Mouse (Mus musculus) A20 (cell line): ENCODE data around the gene Arf6.
"Not testable (repeated sequence)": the region's sequence is repeated elsewhere in the genome, so short reads cannot be mapped to it uniquely, and the experiment has no call there.

Experiments used
- DNase-seq: peaks from one replicate; pipeline ENCODE4 v3.0.0-alpha.2; 2011; ENCODE audit warnings: low read depth, low spot score

The Arf6 gene

GRCm38 (mm10) chr12:69373850-69374766 is 2.2 kb downstream of the Arf6 start:
- peak; percentile 56 for DNase-seq

- DNase-seq, result no peak
These were observed 4.2 kb downstream of the Arf6 start for GRCm38 (mm10) chr12:69376132-69376531.

- no peak for DNase-seq
These were observed 5.2 kb downstream of the Arf6 start for GRCm38 (mm10) chr12:69377188-69377587.

- DNase-seq, result not testable (repeated sequence)
These were observed 5.7 kb downstream of the Arf6 start for GRCm38 (mm10) chr12:69377636-69378035.

GRCm38 (mm10) chr12:69378558-69379454 is 6.9 kb downstream of the Arf6 start:
- peak; percentile 34 for DNase-seq

- DNase-seq, result no peak
These were observed 10.9 kb downstream of the Arf6 start for GRCm38 (mm10) chr12:69382880-69383279.

- DNase-seq, result no peak
These were observed 12.7 kb downstream of the Arf6 start for GRCm38 (mm10) chr12:69384606-69385005.

GRCm38 (mm10) chr12:69385542-69386280 is 13.8 kb downstream of the Arf6 start:
- DNase-seq, result peak; percentile 58

- not testable (repeated sequence) for DNase-seq
These were observed 14.4 kb downstream of the Arf6 start for GRCm38 (mm10) chr12:69386281-69386732.

GRCm38 (mm10) chr12:69388321-69388869 is 16.4 kb downstream of the Arf6 start:
- no peak for DNase-seq

GRCm38 (mm10) chr12:69389273-69389938 is 17.5 kb downstream of the Arf6 start:
- DNase-seq, result no peak

GRCm38 (mm10) chr12:69390000-69390698 is 18.2 kb downstream of the Arf6 start:
- DNase-seq, result no peak

- no peak for DNase-seq
These were observed 21.1 kb downstream of the Arf6 start for GRCm38 (mm10) chr12:69393076-69393475.

- no peak for DNase-seq
These were observed 22.5 kb downstream of the Arf6 start for GRCm38 (mm10) chr12:69394456-69394855.

GRCm38 (mm10) chr12:69400367-69400766 is 28.4 kb downstream of the Arf6 start:
- no peak for DNase-seq

GRCm38 (mm10) chr12:69400871-69401286 is 28.9 kb downstream of the Arf6 start:
- DNase-seq, result no peak

- DNase-seq, result no peak
These were observed 30.1 kb downstream of the Arf6 start for GRCm38 (mm10) chr12:69402100-69402499.

- no peak for DNase-seq
These were observed 30.7 kb downstream of the Arf6 start for GRCm38 (mm10) chr12:69402594-69403167.

- no peak for DNase-seq
These were observed 38.8 kb downstream of the Arf6 start for GRCm38 (mm10) chr12:69410767-69411166.

GRCm38 (mm10) chr12:69411936-69412335 is 40.0 kb downstream of the Arf6 start:
- no peak for DNase-seq
